Mouse (Mus musculus) liver, adult 2 months (tissue): ENCODE measurements around the gene Hs6st2.

ENCODE experiments used
- CTCF ChIP-seq: fragments of 200-500 bp; IDR thresholded peaks from 2 replicates; pipeline ENCODE4 v1.5.1; 2011; ENCODE audit warnings: low read depth, low read length, control low read depth
- POLR2A ChIP-seq: fragments of 200-500 bp; IDR thresholded peaks from 2 replicates; pipeline ENCODE4 v1.6.1; 2011; ENCODE audit warnings: low read length, control low read depth; ENCODE audit not compliant: insufficient read depth; ENCODE audit errors: extremely low read depth

- no peak for TF ChIP-seq CTCF
- TF ChIP-seq POLR2A = no peak
These were observed 119.8 kb downstream of the Hs6st2 start for GRCm38 (mm10) chrX:51561880-51562279.
